Mouse (Mus musculus): ENCODE results near the gene Hk3. TPM values are rescaled to one million over a fixed set of nuclear protein-coding genes. Genes with fewer than 3 reads are reported as not detected.

The Hk3 gene
- polyA plus RNA-seq, 1 experiment from 2014 or later: not detected

DNA sequence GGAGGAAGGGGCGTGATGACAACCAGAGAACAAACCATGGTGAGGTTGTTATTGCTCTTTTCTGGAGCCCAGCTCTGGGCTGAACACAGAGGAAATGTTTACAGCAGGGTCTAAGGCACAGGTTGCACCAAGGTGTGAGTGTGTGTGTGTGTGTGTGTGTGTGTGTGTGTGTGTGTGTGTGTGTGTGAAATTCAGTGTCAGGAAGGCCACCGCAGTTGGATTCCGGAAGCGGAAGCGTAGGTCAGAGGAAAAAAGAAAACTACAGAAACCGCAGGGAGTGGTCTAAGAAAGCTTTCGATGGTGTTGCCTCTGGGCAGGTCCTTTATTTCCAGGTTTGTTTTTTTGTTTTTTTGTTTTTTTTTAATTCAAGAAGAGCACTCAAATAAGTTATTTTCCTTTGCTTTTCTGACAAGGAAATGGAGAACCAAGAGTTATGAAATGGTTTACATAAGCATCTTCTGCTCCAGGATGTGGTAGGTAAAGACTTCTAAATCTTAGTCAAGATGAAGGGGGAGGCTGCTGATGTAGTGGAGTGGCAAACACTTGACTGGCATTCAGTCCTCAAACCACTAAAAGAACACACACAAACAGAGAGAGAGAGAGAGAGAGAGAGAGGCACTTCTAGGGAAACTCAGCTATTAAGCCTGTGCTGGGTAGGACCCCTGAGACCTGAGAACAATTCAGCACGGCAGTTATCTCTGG lies 3.1 kb downstream of the Hk3 start:
- TF ChIP-seq CTCF (IDR thresholded peaks at IDR 0.05): no peak
- in situ Hi-C loops (cut with MboI; ENCODE audit: low pct_unique_long_range_greater_than_20kb): no loop called here
- no peak for DNase-seq (ENCODE audit: low read depth, low spot score)
- peaks cover 14% of the 10 kb centered on the region for H3K27me3 ChIP-seq
- ChIA-PET CTCF (interaction anchor here (1.7 kb wide), 1 partner anchor 218 kb away, joined by 3 read pairs; no protein-coding TSS in a partner anchor), POLR2A (interaction anchor here (0.6 kb wide), 1 partner anchor 18 kb away, joined by 4 read pairs; no protein-coding TSS in a partner anchor)
- no peak for ATAC-seq

DNA sequence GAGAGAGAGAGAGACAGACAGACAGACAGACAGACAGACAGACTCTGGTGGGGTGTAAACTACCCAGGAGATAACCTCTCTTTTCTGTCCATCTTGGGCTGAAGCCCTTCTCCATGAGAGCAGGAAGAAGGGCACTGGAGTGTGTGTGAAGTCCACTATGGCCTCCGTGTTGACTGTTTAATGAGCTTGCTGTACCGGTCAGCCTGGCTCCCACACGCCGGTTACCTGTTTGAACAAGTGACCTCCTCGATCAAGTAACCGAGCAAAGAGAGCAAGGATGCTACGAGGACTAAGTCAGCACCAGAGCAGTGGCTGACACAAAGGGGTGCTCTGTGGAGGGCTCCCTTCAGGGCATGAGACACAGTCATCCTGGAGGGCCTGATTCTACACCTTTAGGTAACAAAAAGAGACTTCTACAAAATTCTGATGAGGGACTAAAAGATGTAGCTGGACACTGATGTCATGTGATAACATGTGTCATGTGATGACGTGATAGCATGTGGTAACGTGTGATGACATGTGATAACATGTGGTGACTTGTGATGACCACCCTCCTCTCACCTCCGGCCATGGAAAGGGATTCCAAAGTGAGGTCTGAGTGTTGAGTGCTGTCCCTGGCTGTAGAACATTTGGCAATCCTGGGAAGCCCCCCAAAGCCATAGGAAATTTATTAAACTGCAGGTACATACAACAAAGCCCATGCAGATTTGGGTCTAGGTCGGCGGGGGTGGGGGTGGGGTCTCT lies 3.9 kb downstream of the Hk3 start:
- CTCF ChIA-PET: no interaction called here
- in situ Hi-C loops (cut with MboI; ENCODE audit: low pct_unique_long_range_greater_than_20kb): no loop called here
- POLR2A ChIA-PET: no interaction called here
- H3K27me3 ChIP-seq: peaks cover 16% of the 10 kb centered on the region
- TF ChIP-seq CTCF (IDR thresholded peaks at IDR 0.05): no peak
- no peak for DNase-seq (ENCODE audit: low read depth, low spot score)
- ATAC-seq: no peak

DNA sequence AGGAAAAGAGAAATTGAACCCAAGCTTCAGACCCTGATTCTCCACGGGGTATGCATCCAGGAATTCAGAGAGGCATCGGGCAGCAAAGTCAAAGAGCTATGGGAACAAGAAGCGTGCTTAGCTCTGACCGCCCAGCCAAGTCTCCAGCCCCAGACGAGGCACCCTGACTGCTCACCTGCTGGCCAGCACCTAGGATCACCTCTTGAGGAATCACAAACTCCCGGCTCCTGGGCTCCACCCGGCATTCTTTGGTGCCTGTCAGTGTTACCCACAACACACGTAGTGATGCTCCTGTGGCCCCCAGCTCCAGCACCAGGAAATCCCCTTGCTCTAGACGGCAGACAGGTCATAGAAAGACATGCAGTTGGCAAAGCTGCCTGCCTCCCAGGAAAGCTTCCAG lies 6.7 kb downstream of the Hk3 start:
- peaks cover 22% of the 10 kb centered on the region for H3K27me3 ChIP-seq
- no peak for TF ChIP-seq CTCF (IDR thresholded peaks at IDR 0.05)
- no peak for DNase-seq (ENCODE audit: low read depth, low spot score)
- no peak for ATAC-seq
- ChIA-PET CTCF (interaction anchor here (0.7 kb wide), 1 partner anchor 35 kb away, joined by 4 read pairs; no protein-coding TSS in a partner anchor), POLR2A (no interaction called here)
- in situ Hi-C loops (cut with MboI; ENCODE audit: low pct_unique_long_range_greater_than_20kb): no loop called here

DNA sequence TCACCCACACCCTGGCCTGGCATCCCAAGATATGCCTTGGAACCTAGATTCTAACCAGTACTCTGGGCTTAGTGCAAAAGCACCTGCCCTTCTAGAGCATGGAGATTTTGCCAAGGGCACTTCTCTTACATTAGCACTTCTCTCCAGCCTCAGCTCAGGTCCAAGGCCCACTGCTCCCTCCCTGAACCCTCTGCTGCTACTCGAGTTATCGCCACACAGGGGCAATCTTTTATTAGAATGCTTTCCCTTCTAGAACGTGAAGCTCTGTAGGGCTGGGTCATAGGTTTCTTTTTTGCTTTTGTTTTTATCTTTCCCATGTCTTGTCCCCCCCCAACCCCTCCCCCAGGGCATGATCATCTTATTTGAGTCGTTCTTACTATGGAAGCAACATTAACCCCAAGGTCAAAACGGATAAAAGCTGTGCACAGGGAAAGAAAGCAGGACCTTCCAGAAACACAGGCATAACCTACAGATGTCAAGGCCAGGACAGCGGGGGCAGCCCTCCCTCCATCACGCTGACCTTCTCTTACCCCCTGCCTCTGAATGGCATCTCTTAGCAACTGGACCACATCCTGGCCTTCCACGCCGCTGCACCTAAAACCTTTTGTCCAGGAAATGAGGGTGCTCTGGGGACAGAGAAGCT lies 7.4 kb downstream of the Hk3 start:
- CTCF ChIA-PET: interaction anchor here (0.7 kb wide), 1 partner anchor 36 kb away, joined by 4 read pairs; no protein-coding TSS in a partner anchor
- TF ChIP-seq CTCF (IDR thresholded peaks at IDR 0.05): no peak
- POLR2A ChIA-PET: no interaction called here
- in situ Hi-C loops (cut with MboI; ENCODE audit: low pct_unique_long_range_greater_than_20kb): no loop called here
- H3K27me3 ChIP-seq: peaks cover 19% of the 10 kb centered on the region
- ATAC-seq: no peak
- no peak for DNase-seq (ENCODE audit: low read depth, low spot score)

DNA sequence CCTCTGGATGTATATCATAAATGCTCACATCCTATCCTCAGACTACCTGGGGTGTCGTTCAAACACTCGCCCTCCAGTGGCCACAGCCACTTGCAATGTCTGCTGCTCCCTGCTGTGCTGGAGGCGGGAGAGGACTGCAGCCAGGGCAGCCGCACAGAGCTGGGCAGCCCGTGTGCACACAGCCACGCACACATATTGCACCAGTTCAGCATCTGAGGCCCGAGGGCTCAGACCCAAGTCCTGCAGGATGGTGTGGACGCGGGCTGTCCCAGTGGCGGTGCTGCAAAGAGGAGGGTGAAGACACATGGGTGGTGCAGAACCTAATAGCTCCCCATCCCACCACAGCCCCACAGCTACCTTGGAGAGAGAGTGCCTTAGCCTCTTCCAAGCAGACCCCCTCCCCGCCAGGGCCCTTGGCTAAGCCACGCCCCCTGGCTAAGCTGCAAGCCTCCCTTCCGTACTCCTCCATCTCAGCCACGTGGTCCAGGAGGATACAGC lies 9.2 kb downstream of the Hk3 start:
- no peak for ATAC-seq
- no peak for DNase-seq (ENCODE audit: low read depth, low spot score)
- no peak for TF ChIP-seq CTCF (IDR thresholded peaks at IDR 0.05)
- peaks cover 22% of the 10 kb centered on the region for H3K27me3 ChIP-seq
- CTCF ChIA-PET: no interaction called here
- POLR2A ChIA-PET: no interaction called here
- in situ Hi-C loops (cut with MboI; ENCODE audit: low pct_unique_long_range_greater_than_20kb): no loop called here

DNA sequence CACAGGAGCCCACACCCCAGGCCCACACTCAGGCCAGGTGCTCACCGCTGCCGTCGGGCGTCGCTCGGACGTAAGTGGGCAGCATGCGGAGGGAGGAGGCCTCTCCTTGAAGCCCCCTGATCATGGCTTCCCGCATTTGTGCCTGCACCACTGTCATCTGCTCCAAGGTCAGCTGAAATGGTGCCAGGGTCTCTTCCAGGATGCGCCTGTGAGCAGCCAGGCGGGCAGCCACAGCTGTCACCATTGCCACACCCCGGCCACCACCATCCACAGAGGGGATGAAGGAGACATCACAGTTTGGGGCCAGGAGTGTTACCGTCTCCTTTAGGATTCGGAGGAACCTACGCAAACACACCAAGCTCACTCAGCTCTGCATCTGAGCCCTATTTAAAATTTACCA lies 10.1 kb downstream of the Hk3 start:
- POLR2A ChIA-PET: interaction anchor here (0.5 kb wide), 1 partner anchor 1028 kb away, joined by 4 read pairs; no protein-coding TSS in a partner anchor
- DNase-seq (ENCODE audit: low read depth, low spot score) (no peak), ATAC-seq (no peak)
- in situ Hi-C loops (cut with MboI; ENCODE audit: low pct_unique_long_range_greater_than_20kb): no loop called here
- CTCF ChIA-PET: no interaction called here
- no peak for TF ChIP-seq CTCF (IDR thresholded peaks at IDR 0.05)
- peaks cover 31% of the 10 kb centered on the region for H3K27me3 ChIP-seq

DNA sequence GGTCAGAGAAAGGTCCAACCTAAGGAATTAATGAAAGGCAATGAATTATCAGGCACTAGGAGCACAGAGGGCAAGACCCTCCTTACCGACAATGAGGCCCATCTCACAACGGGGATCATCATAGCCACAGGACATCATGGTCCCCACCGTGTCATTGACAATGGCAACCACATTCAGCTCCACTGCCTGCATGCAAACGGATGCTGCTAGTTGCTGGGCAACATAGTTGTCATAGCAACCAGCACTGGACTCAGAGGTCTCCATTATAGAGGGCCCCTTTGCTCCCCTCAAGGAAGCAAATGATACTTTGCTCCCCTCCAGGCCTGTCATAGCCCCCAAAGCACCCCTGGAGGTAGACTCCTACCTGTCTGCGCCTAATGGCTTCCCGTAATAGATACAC lies 12.6 kb downstream of the Hk3 start:
- TF ChIP-seq CTCF (IDR thresholded peaks at IDR 0.05): no peak
- ChIA-PET CTCF (no interaction called here), POLR2A (no interaction called here)
- DNase-seq (ENCODE audit: low read depth, low spot score) (no peak), ATAC-seq (no peak)
- H3K27me3 ChIP-seq: peaks cover 42% of the 10 kb centered on the region
- in situ Hi-C loops (cut with MboI; ENCODE audit: low pct_unique_long_range_greater_than_20kb): no loop called here

DNA sequence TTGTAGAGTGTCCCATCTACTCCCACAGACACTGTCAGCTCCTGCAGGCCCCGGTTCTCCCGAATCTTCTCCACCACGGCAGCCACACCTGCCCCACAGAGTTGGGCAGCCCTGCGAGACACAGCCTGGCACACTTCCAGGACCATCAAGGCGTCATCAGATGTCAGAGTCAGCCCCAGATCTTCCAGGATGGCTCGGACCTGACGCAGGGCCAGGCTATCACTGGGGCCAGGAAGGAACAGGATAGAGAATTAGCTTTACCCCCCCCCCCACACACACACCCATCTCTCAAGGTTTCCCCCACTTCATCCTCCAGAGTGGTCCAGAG lies 14.8 kb downstream of the Hk3 start:
- peaks cover 53% of the 10 kb centered on the region for H3K27me3 ChIP-seq
- ATAC-seq: no peak

DNA sequence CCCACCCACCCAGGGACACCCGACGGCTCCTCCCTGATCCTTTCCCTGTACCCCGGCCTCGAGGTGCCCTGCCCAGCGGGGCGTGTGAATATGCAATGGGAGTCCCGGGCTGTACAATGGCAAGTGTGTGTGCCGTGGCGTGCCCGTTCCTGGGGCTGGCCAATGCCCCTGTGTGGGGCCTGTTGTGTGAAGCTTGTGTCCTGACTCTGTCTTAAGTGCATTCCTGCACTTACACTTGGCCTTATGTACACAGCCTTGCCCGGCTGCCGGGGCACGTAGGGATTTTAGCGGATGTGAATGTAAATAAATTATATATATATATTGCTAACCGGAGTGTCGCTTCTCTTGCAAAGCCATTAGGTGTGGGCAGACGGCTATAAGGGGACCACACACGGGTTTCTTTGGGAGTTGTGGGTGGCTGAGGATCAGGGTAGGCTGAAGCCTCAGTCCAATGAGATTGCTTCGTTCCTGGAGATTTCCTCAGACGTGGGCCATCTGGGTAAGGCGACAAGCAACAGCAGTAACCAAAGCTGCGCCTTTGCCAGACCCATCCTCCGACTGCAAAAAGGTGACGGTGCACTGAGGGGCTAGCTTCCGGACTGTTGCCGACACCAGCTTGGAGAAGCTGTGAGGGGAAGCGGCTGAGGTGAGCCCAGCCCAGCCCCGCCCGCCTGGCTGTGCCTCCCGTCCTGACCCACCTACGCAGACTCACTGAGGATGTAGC lies 15.3 kb downstream of the Hk3 start:
- no peak for TF ChIP-seq CTCF (IDR thresholded peaks at IDR 0.05)
- ChIA-PET CTCF (no interaction called here), POLR2A (no interaction called here)
- DNase-seq (ENCODE audit: low read depth, low spot score) (no peak), ATAC-seq (no peak)
- in situ Hi-C loops (cut with MboI; ENCODE audit: low pct_unique_long_range_greater_than_20kb): no loop called here
- H3K27me3 ChIP-seq: peaks cover 56% of the 10 kb centered on the region

More for the DNA sequence above, 14.8 kb downstream of the Hk3 start:
- in situ Hi-C loops (cut with MboI; ENCODE audit: low pct_unique_long_range_greater_than_20kb): no loop called here
- ChIA-PET POLR2A (no interaction called here), CTCF (no interaction called here)
- DNase-seq (ENCODE audit: low read depth, low spot score): no peak
- no peak for TF ChIP-seq CTCF (IDR thresholded peaks at IDR 0.05)

DNA sequence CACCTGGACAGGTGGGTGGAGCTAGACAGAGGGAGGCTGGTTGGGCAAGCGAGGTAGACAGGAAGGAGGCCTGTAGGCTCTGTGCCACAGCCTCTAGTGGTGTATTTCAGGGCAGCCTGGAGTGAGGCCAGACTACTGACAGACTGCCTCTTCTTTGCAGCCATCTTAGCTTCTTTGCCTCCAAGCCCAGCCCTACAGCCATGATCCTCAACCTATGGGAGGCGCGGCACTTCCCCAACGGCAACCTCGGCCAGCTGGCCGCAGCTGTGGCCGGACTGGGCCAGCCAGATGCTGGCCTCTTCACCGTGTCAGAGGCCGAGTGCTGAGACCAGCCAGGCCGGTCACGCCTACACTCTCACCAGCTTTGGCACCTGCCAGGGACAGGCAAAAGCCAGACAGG lies 16.5 kb downstream of the Hk3 start:
- TF ChIP-seq CTCF (IDR thresholded peaks at IDR 0.05): no peak
- peaks cover 62% of the 10 kb centered on the region for H3K27me3 ChIP-seq
- CTCF ChIA-PET: no interaction called here
- in situ Hi-C loops (cut with MboI; ENCODE audit: low pct_unique_long_range_greater_than_20kb): no loop called here
- no peak for ATAC-seq
- POLR2A ChIA-PET: no interaction called here
- DNase-seq (ENCODE audit: low read depth, low spot score): no peak

Measured in Patski (cell line).